Mouse (Mus musculus) limb, embryonic 11.5 days (tissue): ENCODE measurements at regions not wholly inside any gene's neighbourhood (a gene's known extent, or its start where the extent isn't known, plus 50 kb on each side); places are given as distances from the start of the nearest gene placed in this dataset.
"Not testable (repeated sequence)": the region's sequence is repeated elsewhere in the genome, so short reads cannot be mapped to it uniquely, and the experiment has no call there.

Experiments used
- ATAC-seq: fragments of 200-750 bp; cut with Nextera tagmentation; 2 replicates; pipeline ENCODE4 v1.8.0; 2017; ENCODE audit warnings: low read depth; ENCODE audit not compliant: insufficient number of reproducible peaks, low FRiP score, low TSS enrichment
- DNase-seq: peaks from one replicate; pipeline ENCODE4 v3.0.0-alpha.2; 2015; ENCODE audit warnings: low spot score
- H3K27ac ChIP-seq: fragments of 300-500 bp; sonication (generic); replicated peaks from 2 replicates; pipeline ENCODE4 v1.5.1; 2014; ENCODE audit warnings: low read depth, mild to moderate bottlenecking, low read length
- H3K27me3 ChIP-seq: fragments of 300-500 bp; sonication (generic); 2 replicates; pipeline ENCODE4 v1.6.1; 2014; ENCODE audit warnings: mild to moderate bottlenecking, low read length, mixed read lengths; ENCODE audit not compliant: control insufficient read depth, insufficient read depth
- H3K36me3 ChIP-seq: fragments of 300-500 bp; sonication (generic); 2 replicates; pipeline ENCODE4 v1.6.1; 2014; ENCODE audit warnings: mild to moderate bottlenecking, low read length, moderate library complexity, mixed read lengths; ENCODE audit not compliant: control insufficient read depth, insufficient read depth
- H3K4me1 ChIP-seq: fragments of 300-500 bp; sonication (generic); 2 replicates; pipeline ENCODE4 v1.6.1; 2014; ENCODE audit warnings: low read length, mixed read lengths; ENCODE audit not compliant: control insufficient read depth, insufficient read depth
- H3K4me2 ChIP-seq: fragments of 300-500 bp; sonication (generic); 2 replicates; pipeline ENCODE4 v1.6.1; 2014; ENCODE audit warnings: low read depth, mild to moderate bottlenecking, moderate library complexity; ENCODE audit not compliant: severe bottlenecking
- H3K4me3 ChIP-seq: fragments of 300-500 bp; sonication (generic); 2 replicates; pipeline ENCODE4 v1.5.1; 2014; ENCODE audit warnings: low read depth, low read length
- H3K9ac ChIP-seq: fragments of 300-500 bp; sonication (generic); 2 replicates; pipeline ENCODE4 v1.6.1; 2014; ENCODE audit warnings: mild to moderate bottlenecking, low read length
- H3K9me3 ChIP-seq: fragments of 300-500 bp; sonication (generic); 2 replicates; pipeline ENCODE4 v1.6.1; 2016; ENCODE audit warnings: low read length; ENCODE audit not compliant: control insufficient read depth
- WGBS: fragments of 180-500 bp; shearing (Covaris S2); extraction: QIAGEN DNeasy Blood & Tissue Kit; methylation state at CpG from one replicate; pipeline ENCODE4 v1.1.7; 2014; 5-methylcytosine and 5-hydroxymethylcytosine counted together

DNA sequence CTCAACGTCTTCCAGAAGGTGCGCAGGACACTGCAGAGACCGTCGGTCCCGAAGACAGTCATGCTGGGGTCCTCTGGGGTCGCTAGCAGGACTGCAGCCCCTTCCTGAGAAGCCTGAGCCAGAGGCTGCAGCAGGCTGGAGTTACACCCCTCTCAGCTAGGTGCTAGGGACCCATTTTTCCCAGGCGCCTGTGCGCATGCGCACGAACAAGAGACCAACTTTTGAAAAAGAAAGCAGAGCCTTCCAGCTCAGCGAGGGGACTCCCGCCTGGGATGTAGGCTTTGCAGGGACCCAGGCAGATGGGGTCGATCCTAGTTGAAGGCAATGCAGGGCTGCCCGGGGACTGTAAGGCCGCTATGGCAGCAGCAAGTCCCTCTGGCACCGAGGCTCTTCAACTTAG is 104.7 kb upstream of the Atg7 start:
- H3K36me3 ChIP-seq, DNase-seq, H3K27ac ChIP-seq, ATAC-seq, H3K4me3 ChIP-seq, H3K9ac ChIP-seq, H3K27me3 ChIP-seq, H3K9me3 ChIP-seq, H3K4me1 ChIP-seq, H3K4me2 ChIP-seq: not testable (repeated sequence)
- 14% methylated on average over 6 of the region's 16 CpGs for WGBS

DNA sequence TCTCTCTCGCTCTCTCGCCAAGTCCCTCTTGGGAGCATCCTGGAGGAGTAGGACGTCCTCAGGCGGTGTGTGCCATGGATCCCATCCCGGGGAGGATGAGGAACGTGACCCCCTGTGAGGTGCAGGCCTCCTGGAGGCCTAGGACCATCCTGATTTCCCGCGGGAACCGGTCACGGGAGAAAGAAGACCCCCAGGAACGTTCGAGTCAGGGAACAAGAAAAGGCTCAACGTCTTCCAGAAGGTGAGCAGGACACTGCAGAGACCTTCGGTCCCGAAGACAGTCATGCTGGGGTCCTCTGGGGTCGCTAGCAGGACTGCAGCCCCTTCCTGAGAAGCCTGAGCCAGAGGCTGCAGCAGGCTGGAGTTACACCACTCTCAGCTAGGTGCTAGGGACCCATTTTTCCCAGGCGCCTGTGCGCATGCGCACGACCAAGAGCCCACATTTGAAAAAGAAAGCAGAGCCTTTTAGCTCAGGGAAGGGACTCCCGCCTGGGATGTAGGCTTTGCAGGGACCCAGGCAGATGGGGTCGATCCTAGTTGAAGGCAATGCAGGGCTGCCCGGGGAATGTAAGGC is 92.7 kb upstream of the Atg7 start:
- H3K27ac ChIP-seq, H3K36me3 ChIP-seq, H3K9me3 ChIP-seq, H3K4me3 ChIP-seq, H3K9ac ChIP-seq, H3K27me3 ChIP-seq, ATAC-seq, H3K4me2 ChIP-seq, H3K4me1 ChIP-seq: not testable (repeated sequence)
- 44% methylated on average over 18 of the region's 23 CpGs for WGBS
- peak; percentile 18 for DNase-seq

DNA sequence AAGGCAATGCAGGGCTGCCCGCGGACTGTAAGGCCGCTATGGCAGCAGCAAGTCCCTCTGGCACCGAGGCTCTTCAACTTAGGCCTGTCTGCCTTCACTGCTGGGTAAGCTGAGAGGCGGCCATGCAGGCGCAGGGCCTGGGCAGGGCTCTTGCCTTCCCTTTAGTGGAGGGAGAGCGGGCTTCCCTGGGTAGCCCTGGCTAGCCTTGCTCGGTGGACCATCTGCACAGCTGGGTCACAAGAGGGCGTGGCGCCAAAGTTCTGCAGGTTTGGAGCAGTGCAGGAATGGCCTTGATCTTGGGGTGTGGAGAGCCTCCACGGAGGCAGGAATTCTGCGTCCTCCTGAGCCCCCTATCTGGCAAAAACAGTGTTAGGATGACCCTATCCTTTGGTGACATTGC is 89.8 kb upstream of the Atg7 start:
- H3K9me3 ChIP-seq, ATAC-seq, DNase-seq, H3K36me3 ChIP-seq, H3K27me3 ChIP-seq, H3K4me2 ChIP-seq, H3K4me1 ChIP-seq, H3K27ac ChIP-seq, H3K4me3 ChIP-seq, H3K9ac ChIP-seq: not testable (repeated sequence)
- WGBS: no CpG with 5 or more reads among the region's 12 CpGs

DNA sequence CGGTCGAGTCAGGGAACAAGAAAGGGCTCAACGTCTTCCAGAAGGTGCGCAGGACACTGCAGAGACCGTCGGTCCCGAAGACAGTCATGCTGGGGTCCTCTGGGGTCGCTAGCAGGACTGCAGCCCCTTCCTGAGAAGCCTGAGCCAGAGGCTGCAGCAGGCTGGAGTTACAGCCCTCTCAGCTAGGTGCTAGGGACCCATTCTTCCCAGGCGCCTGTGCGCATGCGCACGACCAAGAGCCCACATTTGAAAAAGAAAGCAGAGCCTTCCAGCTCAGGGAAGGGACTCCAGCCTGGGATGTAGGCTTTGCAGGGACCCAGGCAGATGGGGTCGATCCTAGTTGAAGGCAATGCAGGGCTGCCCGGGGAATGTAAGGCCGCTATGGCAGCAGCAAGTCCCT is 87.7 kb upstream of the Atg7 start:
- H3K9ac ChIP-seq, H3K27ac ChIP-seq, H3K4me2 ChIP-seq, ATAC-seq, H3K9me3 ChIP-seq, H3K27me3 ChIP-seq, H3K36me3 ChIP-seq, H3K4me1 ChIP-seq, H3K4me3 ChIP-seq: not testable (repeated sequence)
- DNase-seq: peak; percentile 71
- WGBS: 0% methylated on average over 4 of the region's 15 CpGs

DNA sequence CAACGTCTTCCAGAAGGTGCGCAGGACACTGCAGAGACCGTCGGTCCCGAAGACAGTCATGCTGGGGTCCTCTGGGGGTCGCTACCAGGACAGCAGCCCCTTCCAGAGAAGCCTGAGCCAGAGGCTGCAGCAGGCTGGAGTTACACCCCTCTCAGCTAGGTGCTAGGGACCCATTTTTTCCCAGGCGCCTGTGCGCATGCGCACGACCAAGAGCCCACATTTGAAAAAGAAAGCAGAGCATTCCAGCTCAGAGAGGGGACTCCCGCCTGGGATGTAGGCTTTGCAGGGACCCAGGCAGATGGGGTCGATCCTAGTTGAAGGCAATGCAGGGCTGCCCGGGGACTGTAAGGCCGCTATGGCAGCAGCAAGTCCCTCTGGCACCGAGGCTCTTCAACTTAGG is 65.6 kb upstream of the Atg7 start:
- WGBS: 13% methylated on average over 7 of the region's 15 CpGs
- not testable (repeated sequence) for H3K9ac ChIP-seq, H3K9me3 ChIP-seq, H3K4me1 ChIP-seq, H3K4me2 ChIP-seq, H3K4me3 ChIP-seq, ATAC-seq, H3K27me3 ChIP-seq, H3K27ac ChIP-seq, H3K36me3 ChIP-seq
- DNase-seq: peak; percentile 76
